Mouse (Mus musculus) hindbrain, embryonic 16.5 days (tissue): ENCODE data around the gene Filip1l. TPM values are rescaled to one million over a fixed set of nuclear protein-coding genes. Genes with fewer than 3 reads are reported as not detected.

ENCODE experiments used
- ATAC-seq: fragments of 200-750 bp; cut with Nextera tagmentation; 2 replicates; pipeline ENCODE4 v1.8.0; 2017; ENCODE audit warnings: moderate TSS enrichment, moderate library complexity
- H3K27ac ChIP-seq: fragments of 300-500 bp; sonication (generic); 2 replicates; pipeline ENCODE4 v1.5.1; 2014; ENCODE audit warnings: low read depth, mild to moderate bottlenecking, control low read depth, low read length, moderate library complexity
- H3K27me3 ChIP-seq: fragments of 300-500 bp; sonication (generic); replicated peaks from 2 replicates; pipeline ENCODE4 v1.6.1; 2014; ENCODE audit warnings: low read length; ENCODE audit not compliant: control insufficient read depth, insufficient read depth
- H3K36me3 ChIP-seq: fragments of 300-500 bp; sonication (generic); 2 replicates; pipeline ENCODE4 v1.6.1; 2014; ENCODE audit warnings: mild to moderate bottlenecking, low read length, moderate library complexity, mixed read lengths; ENCODE audit not compliant: control insufficient read depth, insufficient read depth
- H3K4me1 ChIP-seq: fragments of 300-500 bp; sonication (generic); 2 replicates; pipeline ENCODE4 v1.6.1; 2014; ENCODE audit warnings: low read depth, low read length; ENCODE audit not compliant: control insufficient read depth, insufficient read depth
- H3K4me2 ChIP-seq: fragments of 300-500 bp; sonication (generic); 2 replicates; pipeline ENCODE4 v1.6.1; 2014; ENCODE audit warnings: mild to moderate bottlenecking, low read length, control low read depth, moderate library complexity
- H3K4me3 ChIP-seq: fragments of 300-500 bp; sonication (generic); 2 replicates; pipeline ENCODE4 v1.5.1; 2014; ENCODE audit warnings: mild to moderate bottlenecking, low read length, control low read depth, moderate library complexity
- H3K9ac ChIP-seq: fragments of 300-500 bp; sonication (generic); 2 replicates; pipeline ENCODE4 v1.6.1; 2014; ENCODE audit warnings: low read depth, mild to moderate bottlenecking, control low read depth, low read length, moderate library complexity
- H3K9me3 ChIP-seq: fragments of 300-500 bp; sonication (generic); 2 replicates; pipeline ENCODE4 v1.6.1; 2014; ENCODE audit warnings: mild to moderate bottlenecking, low read length, moderate library complexity; ENCODE audit not compliant: control insufficient read depth
- WGBS: fragments of 180-500 bp; shearing (Covaris S2); extraction: QIAGEN DNeasy Blood & Tissue Kit; methylation state at CpG from one replicate; pipeline ENCODE4 v1.1.7; 2014; 5-methylcytosine and 5-hydroxymethylcytosine counted together
- polyA plus RNA-seq: library from polyadenylated mRNA; unstranded; fragments of >200 nt; fragmentation: Nextera tagmentation; extraction: Ambion mirVana; gene quantifications from 2 replicates; pipeline ENCODE4 v1.2.1, GENCODE M21; 2015

Gene Filip1l
- polyA plus RNA-seq, result 2.2 and 3.2 TPM in 2 replicates

GRCm38 (mm10) chr16:57352751-57353150 is at the start of gene Filip1l:
Gene Filip1l, plus strand, starts transcription at chr16:57353093.
- 74% methylated on average over 6 of the region's 6 CpGs for WGBS
- H3K27me3 ChIP-seq, result no peaks in the 10 kb centered on the region
- no peak within 1 kb of the TSS for H3K27ac ChIP-seq
- no peak for ATAC-seq
- H3K4me2 ChIP-seq, result no peak within 1 kb of the TSS
- H3K9me3 ChIP-seq, result no peaks in the 10 kb centered on the region
- peaks cover 3% of the 10 kb centered on the region; the same call in 1 of the 2 replicates for H3K4me1 ChIP-seq
- no peak within 1 kb of the TSS for H3K9ac ChIP-seq
- no peaks in the 10 kb centered on the region for H3K36me3 ChIP-seq
- no peak within 1 kb of the TSS for H3K4me3 ChIP-seq

- H3K4me3 ChIP-seq, result no peak overlapping the region
- H3K4me1 ChIP-seq, result no peaks in the 10 kb centered on the region
- H3K36me3 ChIP-seq, result no peaks in the 10 kb centered on the region
- H3K9me3 ChIP-seq, result no peaks in the 10 kb centered on the region
- ATAC-seq, result no peak
- H3K9ac ChIP-seq, result no peak overlapping the region
- no peak overlapping the region for H3K27ac ChIP-seq
- H3K27me3 ChIP-seq, result no peaks in the 10 kb centered on the region
- 59% methylated on average over 19 of the region's 19 CpGs for WGBS
- no peak overlapping the region for H3K4me2 ChIP-seq
These were observed 49.2 kb upstream of the Filip1l start for GRCm38 (mm10) chr16:57303716-57304115.

- ATAC-seq, result no peak
- Histone ChIP-seq H3K4me3 (no peak overlapping the region), H3K9ac (no peak overlapping the region), H3K4me1 (no peaks in the 10 kb centered on the region), H3K36me3 (no peaks in the 10 kb centered on the region), H3K4me2 (no peak overlapping the region), H3K27ac (no peak overlapping the region), H3K27me3 (no peaks in the 10 kb centered on the region), H3K9me3 (no peaks in the 10 kb centered on the region)
- WGBS, result 85% methylated on average over 6 of the region's 6 CpGs
These were observed 47.4 kb upstream of the Filip1l start for GRCm38 (mm10) chr16:57305463-57305862.

- WGBS, result 92% methylated on average over 2 of the region's 2 CpGs
- H3K9me3 ChIP-seq, result no peaks in the 10 kb centered on the region
- no peaks in the 10 kb centered on the region for H3K36me3 ChIP-seq
- H3K4me3 ChIP-seq, result no peak overlapping the region
- no peak overlapping the region for H3K9ac ChIP-seq
- H3K4me1 ChIP-seq, result no peaks in the 10 kb centered on the region
- no peak for ATAC-seq
- H3K27ac ChIP-seq, result no peak overlapping the region
- H3K27me3 ChIP-seq, result no peaks in the 10 kb centered on the region
- H3K4me2 ChIP-seq, result no peak overlapping the region
These were observed 40.8 kb upstream of the Filip1l start for GRCm38 (mm10) chr16:57312130-57312529.

- H3K27ac ChIP-seq, result no peak overlapping the region
- H3K4me2 ChIP-seq, result no peak overlapping the region
- no peaks in the 10 kb centered on the region for H3K36me3 ChIP-seq
- ATAC-seq, result no peak
- 90% methylated on average over 3 of the region's 3 CpGs for WGBS
- no peaks in the 10 kb centered on the region for H3K27me3 ChIP-seq
- no peak overlapping the region for H3K4me3 ChIP-seq
- no peak overlapping the region for H3K9ac ChIP-seq
- H3K9me3 ChIP-seq, result no peaks in the 10 kb centered on the region
- H3K4me1 ChIP-seq, result no peaks in the 10 kb centered on the region
These were observed 39.4 kb upstream of the Filip1l start for GRCm38 (mm10) chr16:57313487-57313886.

- Histone ChIP-seq H3K4me2 (no peak overlapping the region), H3K36me3 (no peaks in the 10 kb centered on the region), H3K4me1 (no peaks in the 10 kb centered on the region), H3K27me3 (no peaks in the 10 kb centered on the region), H3K27ac (no peak overlapping the region), H3K9ac (no peak overlapping the region), H3K9me3 (no peaks in the 10 kb centered on the region), H3K4me3 (no peak overlapping the region)
- WGBS, result 66% methylated on average over 3 of the region's 3 CpGs
- no peak for ATAC-seq
These were observed 38.7 kb upstream of the Filip1l start for GRCm38 (mm10) chr16:57314236-57314635.

GRCm38 (mm10) chr16:57315026-57315425 is 37.9 kb upstream of the Filip1l start:
- no peaks in the 10 kb centered on the region for H3K4me1 ChIP-seq
- no peak overlapping the region for H3K4me2 ChIP-seq
- no peak overlapping the region for H3K27ac ChIP-seq
- no peaks in the 10 kb centered on the region for H3K27me3 ChIP-seq
- H3K36me3 ChIP-seq, result no peaks in the 10 kb centered on the region
- no peak overlapping the region for H3K4me3 ChIP-seq
- 87% methylated on average over 9 of the region's 9 CpGs for WGBS
- no peak overlapping the region for H3K9ac ChIP-seq
- ATAC-seq, result no peak
- H3K9me3 ChIP-seq, result no peaks in the 10 kb centered on the region

GRCm38 (mm10) chr16:57317127-57317526 is 35.8 kb upstream of the Filip1l start:
- Histone ChIP-seq H3K9ac (no peak overlapping the region), H3K9me3 (no peaks in the 10 kb centered on the region), H3K4me2 (no peak overlapping the region), H3K4me1 (no peaks in the 10 kb centered on the region), H3K36me3 (no peaks in the 10 kb centered on the region), H3K4me3 (no peak overlapping the region), H3K27ac (no peak overlapping the region), H3K27me3 (no peaks in the 10 kb centered on the region)
- 84% methylated on average over 4 of the region's 4 CpGs for WGBS
- no peak for ATAC-seq

- ATAC-seq, result no peak
- WGBS, result 55% methylated on average over 13 of the region's 13 CpGs
- Histone ChIP-seq H3K4me1 (no peaks in the 10 kb centered on the region), H3K4me2 (no peak overlapping the region), H3K36me3 (no peaks in the 10 kb centered on the region), H3K4me3 (no peak overlapping the region), H3K27ac (no peak overlapping the region), H3K9me3 (no peaks in the 10 kb centered on the region), H3K9ac (no peak overlapping the region), H3K27me3 (no peaks in the 10 kb centered on the region)
These were observed 34.8 kb upstream of the Filip1l start for GRCm38 (mm10) chr16:57317882-57318636.
